Mouse (Mus musculus): ENCODE measurements around the gene Kcne2.

Gene Kcne2

DNA sequence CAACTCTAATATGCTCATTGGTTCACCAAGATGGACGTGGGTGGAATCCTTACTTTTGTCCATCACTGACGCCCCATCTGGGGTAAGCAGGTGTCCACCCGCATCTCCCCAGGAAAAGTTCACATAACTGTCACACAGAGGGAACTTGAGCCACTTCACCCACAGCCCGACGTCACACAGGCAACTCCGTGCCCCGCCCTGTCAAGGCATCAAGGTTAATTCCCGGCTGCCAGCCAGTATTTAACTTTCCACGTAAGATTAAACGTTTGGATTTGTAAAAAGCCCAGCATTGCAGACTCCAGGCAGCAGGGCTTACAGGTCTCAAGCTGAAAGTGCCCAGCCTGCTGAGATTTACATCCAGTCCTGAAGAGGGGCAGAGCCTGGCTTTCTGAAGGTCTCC lies at the start of gene Kcne2:
TSS of gene Kcne2 (plus strand) at position 289 of the 400 bp plus-strand sequence.
- DNase-seq (ENCODE audit: low spot score) = no peak

DNA sequence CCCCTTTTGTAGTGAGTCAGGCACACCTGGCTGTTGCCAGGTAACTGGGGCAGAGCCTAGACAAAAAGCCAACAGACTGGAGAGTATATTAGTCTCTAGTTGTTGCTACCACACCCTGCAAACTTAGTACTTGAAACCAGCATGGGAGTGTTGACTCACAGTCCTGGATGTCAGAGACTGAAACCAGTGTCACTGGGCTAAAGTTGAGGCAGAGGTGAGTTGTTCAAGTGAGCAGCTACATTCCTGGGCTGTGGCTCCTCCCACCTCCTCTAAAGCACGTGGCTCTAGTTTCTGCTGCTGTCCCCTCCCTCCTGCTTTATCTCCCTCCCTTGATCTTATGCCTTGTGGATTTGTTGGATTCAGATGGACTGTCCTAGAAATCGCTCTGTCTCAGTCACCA lies 46.3 kb upstream of the Kcne2 start:
- DNase-seq (ENCODE audit: low spot score) = no peak

GRCm38 (mm10) chr16:92246974-92247373 lies 45.2 kb upstream of the Kcne2 start:
- no peak for DNase-seq (ENCODE audit: low spot score)

- no peak for DNase-seq (ENCODE audit: low spot score)
Measured at GRCm38 (mm10) chr16:92247700-92248099, 44.5 kb upstream of the Kcne2 start.

GRCm38 (mm10) chr16:92249681-92250080 lies 42.5 kb upstream of the Kcne2 start:
- no peak for DNase-seq (ENCODE audit: low spot score)

DNA sequence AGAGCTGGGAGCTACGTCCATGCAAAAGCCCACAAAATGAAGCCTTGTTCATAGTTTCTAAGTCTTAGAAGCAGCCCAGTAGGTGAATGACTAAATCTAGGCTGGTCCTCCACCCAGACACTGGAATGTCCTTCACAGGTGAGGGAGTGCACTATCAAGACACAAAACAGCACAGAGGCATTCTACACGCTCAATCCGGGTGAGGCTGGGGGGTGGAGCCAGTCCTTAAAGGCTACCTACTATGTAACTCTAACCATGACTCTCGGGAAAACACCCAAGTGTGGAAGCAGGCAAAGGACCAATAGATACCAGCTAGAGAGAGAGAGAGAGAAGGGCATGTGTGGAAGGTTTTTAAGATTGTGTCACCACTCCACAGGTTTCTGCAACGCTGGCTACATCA lies 41.7 kb upstream of the Kcne2 start:
- DNase-seq (ENCODE audit: low spot score) = no peak

- no peak for DNase-seq (ENCODE audit: low spot score)
Measured at GRCm38 (mm10) chr16:92254316-92254715, 37.9 kb upstream of the Kcne2 start.

DNA sequence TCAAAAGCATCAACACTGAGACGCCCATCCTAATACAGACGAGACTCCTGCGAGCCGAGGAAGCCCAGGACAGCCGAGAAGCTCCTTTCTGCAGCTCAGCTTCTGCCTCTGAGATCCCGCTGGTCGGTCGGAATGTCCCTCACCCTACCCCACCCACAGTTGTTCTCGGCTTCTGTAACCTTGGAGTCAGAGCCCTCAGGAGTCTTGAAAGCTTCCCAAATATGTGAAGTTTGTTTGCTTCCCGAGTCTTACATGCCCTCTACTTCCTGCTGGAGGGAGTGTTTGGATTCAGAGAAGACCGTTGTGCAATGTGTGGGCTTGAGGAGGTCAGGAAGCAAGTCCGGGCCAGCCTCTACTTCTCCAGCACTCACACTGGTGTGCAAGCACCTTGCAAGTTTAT lies 24.3 kb upstream of the Kcne2 start:
- no peak for DNase-seq (ENCODE audit: low spot score)

- DNase-seq (ENCODE audit: low spot score) = no peak
Measured at GRCm38 (mm10) chr16:92274516-92274915, 17.7 kb upstream of the Kcne2 start.

- no peak for DNase-seq (ENCODE audit: low spot score)
Measured at GRCm38 (mm10) chr16:92275526-92275925, 16.7 kb upstream of the Kcne2 start.

DNA sequence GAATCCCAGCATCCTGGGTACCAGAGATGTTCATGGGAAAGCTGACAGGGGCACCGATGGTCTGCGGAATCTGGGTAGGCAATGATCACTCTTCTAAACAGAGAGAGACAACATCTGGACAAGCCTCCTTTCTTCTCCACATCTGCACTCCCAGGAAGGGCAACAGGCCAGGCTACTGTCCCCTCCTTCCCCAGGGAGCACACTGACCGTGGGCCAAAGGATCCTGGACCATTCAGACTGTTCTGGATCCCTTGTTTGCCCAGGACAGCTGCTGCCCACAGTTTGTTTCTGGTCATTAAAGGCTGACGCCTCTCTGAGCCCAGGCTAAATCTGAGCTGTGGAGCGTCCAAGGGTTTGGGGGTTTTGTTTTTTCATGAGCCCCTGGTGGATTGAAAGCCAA lies 9.5 kb upstream of the Kcne2 start:
- DNase-seq (ENCODE audit: low spot score) = no peak

GRCm38 (mm10) chr16:92285068-92285467 lies 7.1 kb upstream of the Kcne2 start:
- DNase-seq (ENCODE audit: low spot score) = no peak

GRCm38 (mm10) chr16:92286609-92287008 lies 5.6 kb upstream of the Kcne2 start:
- peak; percentile 73 for DNase-seq (ENCODE audit: low spot score)

DNA sequence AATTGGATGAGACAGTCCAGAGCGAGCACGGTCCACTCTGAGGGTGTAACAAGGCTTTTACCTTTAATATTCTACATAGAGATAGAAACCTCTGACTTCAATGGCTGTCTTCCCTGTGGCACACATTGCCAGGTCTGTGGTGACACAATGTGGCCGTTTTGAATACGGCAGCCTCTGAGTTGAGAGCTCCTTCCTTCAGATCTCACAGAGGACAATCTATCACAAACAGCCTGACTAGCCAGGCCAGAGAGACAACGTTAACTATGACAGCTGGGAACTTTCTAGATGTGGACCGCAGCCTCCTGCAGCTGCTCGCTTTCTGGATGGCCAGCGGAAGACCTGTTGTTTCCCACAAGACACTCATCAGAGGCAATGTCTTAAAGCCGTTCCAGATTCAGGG lies 3.4 kb upstream of the Kcne2 start:
- DNase-seq (ENCODE audit: low spot score) = no peak

- DNase-seq (ENCODE audit: low spot score) = no peak
Measured at GRCm38 (mm10) chr16:92290045-92290444, 2.1 kb upstream of the Kcne2 start.

GRCm38 (mm10) chr16:92294267-92294970 lies 2.2 kb downstream of the Kcne2 start:
- DNase-seq (ENCODE audit: low spot score) = no peak

- no peak for DNase-seq (ENCODE audit: low spot score)
Measured at GRCm38 (mm10) chr16:92295328-92295727, 3.1 kb downstream of the Kcne2 start.

- peak; percentile 80 for DNase-seq (ENCODE audit: low spot score)
Measured at GRCm38 (mm10) chr16:92300649-92301411, 8.6 kb downstream of the Kcne2 start, which contains the start of gene Smim11. Gene Smim11, plus strand, starts transcription at chr16:92301286.

DNA sequence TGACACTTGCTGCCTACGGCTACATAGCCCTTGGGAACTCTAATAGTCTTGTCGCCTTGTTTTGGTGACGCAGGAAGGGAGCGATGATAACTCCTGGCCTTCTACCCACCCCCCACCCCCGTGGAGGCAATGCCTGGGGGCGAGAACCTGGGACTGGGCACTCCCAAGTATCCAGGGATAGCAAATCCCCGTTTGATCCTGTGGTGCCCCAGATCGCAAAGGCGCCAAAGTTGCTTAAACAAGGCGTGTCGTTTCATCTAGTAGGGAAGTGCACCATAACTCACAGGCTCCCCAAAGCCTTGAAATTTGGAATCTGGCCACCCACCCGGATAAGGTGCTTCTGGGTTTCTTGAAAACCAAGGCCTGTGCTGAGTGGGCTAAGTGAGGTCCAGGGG lies 9.2 kb downstream of the Kcne2 start:
- DNase-seq (ENCODE audit: low spot score) = no peak

DNA sequence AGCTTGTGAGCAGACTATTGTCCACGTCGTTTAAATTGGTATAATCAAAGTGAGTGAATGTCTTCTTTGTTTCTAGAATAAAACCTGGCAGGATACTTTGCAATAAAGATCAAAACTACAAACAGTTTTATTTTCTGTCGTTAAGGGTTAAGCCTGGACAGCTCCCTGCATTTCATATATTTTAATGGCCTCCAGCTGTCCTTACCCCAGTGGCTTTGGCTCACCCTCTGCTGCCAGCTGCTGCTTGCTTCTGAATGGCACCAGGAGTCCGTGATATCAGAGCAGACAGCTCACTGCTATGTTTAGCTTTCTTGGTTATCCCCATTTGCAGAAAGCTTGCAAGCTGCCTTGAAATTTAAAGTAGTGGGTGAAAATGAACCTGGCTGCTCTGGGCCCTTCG lies 9.8 kb downstream of the Kcne2 start:
- DNase-seq (ENCODE audit: low spot score) = no peak

- no peak for DNase-seq (ENCODE audit: low spot score)
Measured at GRCm38 (mm10) chr16:92302506-92302905, 10.3 kb downstream of the Kcne2 start.

DNA sequence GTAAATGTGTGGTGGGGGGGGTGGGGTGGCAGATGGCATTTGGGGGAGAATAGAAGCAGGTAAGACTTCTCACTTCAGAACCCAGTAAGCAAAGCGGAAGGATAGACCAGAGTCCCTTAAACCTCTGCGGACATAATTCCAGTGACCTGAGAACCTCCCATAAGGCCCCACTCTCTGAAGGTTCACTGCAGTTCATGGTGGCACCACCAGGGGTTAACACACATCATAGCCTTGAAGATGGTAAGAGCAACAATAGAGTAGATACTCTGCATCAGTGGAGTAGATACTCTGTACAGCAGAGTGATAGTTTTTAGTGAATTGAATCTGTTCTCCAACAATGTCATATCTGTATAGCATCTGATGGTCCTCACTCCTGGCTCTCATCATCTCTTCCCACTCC lies 13.3 kb downstream of the Kcne2 start:
- DNase-seq (ENCODE audit: low spot score) = no peak

GRCm38 (mm10) chr16:92307947-92308346 lies 15.8 kb downstream of the Kcne2 start:
- DNase-seq (ENCODE audit: low spot score) = no peak

DNA sequence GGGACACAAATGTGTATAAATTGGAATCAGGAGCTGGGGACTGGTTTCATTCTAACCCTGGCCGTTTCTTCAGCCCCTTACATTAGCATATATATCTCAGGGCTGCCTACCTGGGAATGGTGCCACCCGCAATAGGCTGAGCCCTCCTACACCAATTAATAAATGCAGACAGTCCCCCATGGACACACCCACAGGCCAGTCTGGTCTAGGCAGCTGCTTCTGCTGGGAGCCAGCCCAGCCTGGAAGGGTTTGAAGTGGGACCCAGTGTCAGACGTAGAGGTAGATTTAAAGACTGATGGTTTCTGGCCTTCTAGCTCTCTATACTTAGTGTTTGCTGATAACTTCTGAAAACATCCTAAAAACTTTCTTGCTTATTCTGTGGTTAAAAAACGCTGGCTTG lies 16.9 kb downstream of the Kcne2 start:
- DNase-seq (ENCODE audit: low spot score) = no peak

Data from urinary bladder, postnatal 10 days (tissue).